Mouse (Mus musculus) heart, postnatal 14 days (tissue): ENCODE measurements at regions not wholly inside any gene's neighbourhood (a gene's known extent, or its start where the extent isn't known, plus 50 kb on each side); places are given as distances from the start of the nearest gene placed in this dataset.
"Not testable (repeated sequence)": the region's sequence is repeated elsewhere in the genome, so short reads cannot be mapped to it uniquely, and the experiment has no call there.

ENCODE experiments used
- DNase-seq, 2 experiments: peaks; one replicate each; pipeline ENCODE4 v3.0.0; 2021 to 2022
- intact Hi-C: fragments of 180-260 bp; cut with DNase I; formaldehyde crosslinking; loops from one replicate; pipeline ENCODE4 v1.15.1; 2025

DNA sequence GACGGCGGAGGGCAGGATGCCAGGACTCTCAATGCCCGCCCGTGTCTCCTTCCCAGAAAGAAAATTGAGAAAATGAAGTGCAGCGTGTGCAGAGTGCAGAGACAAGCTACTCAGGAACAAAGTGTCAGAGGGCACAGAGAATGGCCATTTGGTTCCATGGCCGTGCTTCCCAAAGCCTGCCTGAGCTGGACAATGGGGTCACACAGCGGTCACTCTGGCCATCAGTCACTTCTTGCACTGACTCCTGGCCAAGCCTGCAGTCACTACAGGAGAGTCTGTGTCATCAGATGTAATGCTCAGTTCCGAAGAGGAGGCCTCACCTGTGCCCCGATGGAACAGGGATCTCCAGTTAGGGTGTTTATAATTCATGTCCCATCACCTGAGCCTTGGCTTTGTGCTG, 312.6 kb downstream of the Ajap1 start:
- DNase-seq = no peak
- intact Hi-C loops = loop anchor here (10.0 kb wide), 2 partner anchors 175 to 315 kb away; partner anchors contain the start of gene Ajap1

DNA sequence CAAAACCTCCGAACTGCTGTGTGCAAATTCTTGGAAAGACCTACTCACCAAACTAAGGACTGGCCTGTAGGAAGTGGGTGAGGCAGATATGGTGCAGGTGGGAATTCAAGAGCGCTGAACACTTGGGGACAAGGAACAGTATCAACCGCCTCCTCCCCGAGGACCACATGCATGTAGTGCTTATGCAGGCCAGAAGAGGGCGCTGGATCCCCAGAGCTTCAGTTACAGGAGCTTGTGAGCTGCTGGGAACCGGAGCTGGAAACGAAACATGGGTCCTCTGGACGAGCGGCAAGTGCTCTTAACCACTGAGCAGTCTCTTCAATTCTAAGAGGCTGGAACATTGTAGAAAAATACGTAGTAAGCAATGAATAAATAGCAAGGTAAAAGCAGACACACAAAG, 317.8 kb downstream of the Ajap1 start:
- intact Hi-C loops = no loop called here
- DNase-seq = no peak

DNA sequence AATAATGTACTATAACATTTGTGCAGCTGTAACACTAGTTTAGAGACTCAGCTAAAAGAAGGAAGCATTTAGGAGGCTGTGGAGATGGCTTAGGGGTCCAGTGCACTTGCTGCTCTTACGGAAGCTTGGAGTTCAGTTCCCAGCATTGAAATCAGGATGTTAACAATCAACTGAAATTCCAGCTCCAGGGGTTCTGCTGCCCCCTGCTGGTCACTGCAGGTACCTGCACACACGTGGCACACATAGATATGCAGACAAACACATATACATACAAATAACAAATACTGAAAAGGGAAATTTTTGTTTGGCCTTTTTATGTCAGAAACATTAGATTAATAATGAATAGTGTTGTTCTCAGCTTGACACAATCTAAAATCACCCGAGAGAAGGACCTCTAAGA, 322.5 kb downstream of the Ajap1 start:
- no peak for DNase-seq
- intact Hi-C loops = no loop called here

DNA sequence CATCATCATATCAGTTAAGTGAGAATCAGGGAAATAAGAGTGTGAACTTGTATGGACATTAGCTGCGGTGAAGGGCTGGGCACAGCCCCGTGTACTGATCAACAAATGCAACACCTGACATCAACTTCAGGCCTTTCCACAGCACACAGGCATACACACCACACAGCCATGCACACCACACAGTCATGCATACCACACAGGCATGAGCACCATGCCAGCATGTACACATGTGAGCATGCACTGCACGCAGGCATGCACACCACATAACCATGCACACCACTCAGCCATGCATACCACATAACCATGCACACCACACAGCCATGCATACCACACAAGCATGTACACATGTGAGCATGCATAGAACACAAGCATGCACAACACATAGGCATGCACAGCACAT, 325.0 kb downstream of the Ajap1 start:
- intact Hi-C loops = no loop called here
- DNase-seq = no peak

DNA sequence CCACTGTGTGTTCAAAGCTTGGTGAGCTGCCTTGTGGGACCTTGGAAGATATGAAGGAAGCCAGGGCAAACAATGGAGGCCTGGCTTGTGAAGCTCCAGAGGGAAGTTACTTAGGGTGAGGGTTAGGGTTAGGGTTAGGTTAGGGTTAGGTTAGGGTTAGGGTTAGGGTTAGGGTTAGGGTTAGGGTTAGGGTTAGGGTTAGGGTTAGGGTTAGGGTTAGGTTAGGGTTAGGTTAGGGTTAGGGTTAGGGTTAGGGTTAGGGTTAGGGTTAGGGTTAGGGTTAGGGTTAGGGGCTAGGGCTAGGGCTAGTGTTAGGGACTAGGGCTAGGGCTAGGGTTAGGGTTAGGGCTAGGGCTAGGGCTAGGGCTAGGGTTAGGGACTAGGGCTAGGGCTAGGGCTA, 329.7 kb downstream of the Ajap1 start:
- intact Hi-C loops, DNase-seq: not testable (repeated sequence)

DNA sequence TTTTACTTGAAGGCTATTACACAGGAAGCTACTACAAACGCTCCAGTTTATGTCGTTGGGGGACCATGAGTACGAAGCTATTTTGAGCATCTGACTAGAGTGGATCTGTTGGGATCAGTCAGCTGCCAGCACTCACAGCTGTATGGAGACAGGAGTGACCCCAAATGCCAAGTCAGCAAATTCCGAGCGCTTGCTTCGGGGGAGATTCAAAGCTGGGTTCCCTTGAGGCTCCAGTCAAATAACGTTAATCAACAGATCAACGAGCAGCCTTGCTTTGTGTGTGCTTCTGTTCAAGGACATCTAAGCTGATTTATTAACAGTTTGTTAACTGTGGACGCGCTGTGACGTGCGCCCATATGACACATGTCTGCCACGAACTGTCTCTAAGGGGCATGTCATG, 349.5 kb downstream of the Ajap1 start:
- DNase-seq = no peak
- intact Hi-C loops = no loop called here

DNA sequence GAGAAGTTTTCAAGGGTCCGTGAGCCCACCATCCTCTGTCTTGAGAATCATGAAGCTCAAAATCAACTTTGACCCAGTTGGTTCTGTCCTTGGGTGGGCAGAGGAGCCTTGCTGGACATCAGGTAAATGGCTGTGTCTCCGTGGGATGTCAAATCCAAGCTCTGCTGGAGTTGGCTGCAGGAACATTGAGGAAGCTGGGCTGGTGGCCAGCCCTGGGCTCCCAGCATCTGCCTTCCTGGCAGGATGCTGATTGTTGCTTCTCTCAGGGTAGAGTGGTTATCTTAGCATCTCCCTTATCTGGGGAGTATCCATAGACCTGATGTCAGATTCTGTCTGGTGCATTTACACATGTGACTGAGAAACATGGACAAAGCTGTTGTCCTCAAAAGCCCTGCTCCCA, 353.3 kb downstream of the Ajap1 start:
- no peak for DNase-seq
- intact Hi-C loops = no loop called here

DNA sequence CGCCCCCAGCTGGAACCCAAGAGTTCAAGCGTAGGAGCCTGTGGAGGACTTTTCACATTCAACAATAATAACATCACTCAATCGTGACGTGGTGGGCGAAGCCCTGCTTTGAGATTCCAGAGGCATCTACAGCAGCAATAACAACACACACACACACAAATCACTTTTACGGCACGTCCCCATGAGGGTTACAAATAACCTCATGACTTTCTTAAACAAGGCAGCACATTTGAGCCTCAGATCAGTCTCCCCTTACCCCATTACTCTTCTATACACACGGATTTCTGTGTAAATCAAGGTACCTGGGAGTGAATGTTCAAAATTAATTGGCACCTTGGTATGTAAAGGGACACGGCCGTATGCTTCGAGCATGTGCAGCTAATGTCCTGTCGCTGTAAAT, 354.4 kb downstream of the Ajap1 start:
- intact Hi-C loops = no loop called here
- DNase-seq = no peak

DNA sequence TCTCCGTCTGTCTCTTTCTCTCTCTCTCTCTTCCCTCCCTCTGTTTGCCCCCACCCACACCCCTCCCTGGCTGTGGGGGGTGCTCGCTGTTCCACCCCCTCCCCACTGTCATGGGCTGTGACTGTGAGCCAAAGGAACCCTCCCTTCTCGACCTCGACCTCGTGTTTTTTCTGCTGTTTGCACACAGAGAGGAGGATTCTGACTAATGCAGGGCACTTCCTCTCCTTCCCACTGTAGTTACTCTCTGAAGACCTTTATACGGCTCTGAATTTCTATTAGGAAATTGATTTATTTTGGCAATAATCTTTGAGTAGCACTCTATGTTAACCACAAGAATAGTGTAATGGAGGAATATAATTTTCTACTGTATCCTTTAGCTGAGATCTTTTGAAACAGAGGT, 362.1 kb downstream of the Ajap1 start:
- DNase-seq = no peak
- intact Hi-C loops = no loop called here

DNA sequence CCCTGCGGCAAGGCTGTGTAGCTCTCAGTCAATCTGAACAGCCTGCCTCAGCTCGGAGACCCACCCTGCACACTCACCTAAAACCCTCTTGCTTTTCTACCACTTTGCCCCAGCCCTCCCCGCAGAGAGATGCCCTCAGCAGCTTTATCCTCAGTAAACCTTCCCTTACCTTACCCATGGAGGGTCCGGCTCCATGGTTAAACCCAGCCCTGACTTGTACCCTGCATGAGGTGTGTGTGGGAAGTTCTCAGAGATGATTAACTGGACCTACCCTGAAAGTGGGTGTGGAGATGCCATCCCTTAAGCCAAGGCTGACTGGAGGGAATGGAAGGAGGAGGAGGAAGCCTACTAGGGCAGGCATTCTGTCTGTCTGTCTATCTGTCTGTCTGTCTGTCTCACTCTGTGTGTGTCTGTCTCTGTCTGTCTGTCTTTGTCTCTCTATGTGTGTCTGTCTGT, 362.9 kb downstream of the Ajap1 start:
- DNase-seq = no peak
- intact Hi-C loops = no loop called here

DNA sequence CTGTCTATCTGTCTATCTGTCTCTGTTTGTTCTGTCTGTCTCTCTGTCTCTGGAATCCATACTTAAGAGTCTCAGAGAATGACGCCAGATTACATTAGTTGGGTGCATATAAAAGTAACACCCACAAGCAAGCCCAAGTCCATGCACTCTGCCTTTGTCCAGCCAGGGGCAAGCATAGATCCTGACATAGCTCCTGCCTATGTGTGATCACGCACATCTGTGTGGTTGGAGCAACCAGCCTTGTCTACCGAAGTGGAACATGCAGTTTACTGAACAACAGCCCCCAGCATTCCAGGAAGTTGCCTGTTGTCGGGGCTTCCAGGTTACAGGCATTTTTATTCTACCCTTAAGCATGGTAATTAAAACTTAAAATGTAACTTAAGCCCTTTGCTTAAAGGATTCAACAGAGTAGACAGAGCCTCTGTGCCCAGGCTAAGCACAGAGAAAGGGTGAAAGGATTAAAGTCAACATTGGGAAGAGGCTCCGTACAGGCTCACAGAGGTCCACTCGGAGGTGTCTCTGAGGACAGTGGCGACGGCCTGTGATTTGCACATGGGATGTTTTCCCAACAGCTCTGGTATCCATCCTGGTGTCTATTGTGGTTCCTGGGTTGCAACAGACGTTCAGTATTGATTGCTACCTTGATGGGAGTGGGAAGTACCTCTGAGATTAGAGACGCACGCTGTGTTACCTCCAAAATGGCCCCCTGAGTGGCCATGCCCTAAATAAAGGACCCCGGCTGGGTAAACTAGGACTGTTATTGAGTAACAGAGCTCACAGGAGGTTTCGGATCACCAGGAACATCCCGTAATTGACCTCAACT, 363.6 kb downstream of the Ajap1 start:
- intact Hi-C loops = no loop called here
- DNase-seq = no peak

DNA sequence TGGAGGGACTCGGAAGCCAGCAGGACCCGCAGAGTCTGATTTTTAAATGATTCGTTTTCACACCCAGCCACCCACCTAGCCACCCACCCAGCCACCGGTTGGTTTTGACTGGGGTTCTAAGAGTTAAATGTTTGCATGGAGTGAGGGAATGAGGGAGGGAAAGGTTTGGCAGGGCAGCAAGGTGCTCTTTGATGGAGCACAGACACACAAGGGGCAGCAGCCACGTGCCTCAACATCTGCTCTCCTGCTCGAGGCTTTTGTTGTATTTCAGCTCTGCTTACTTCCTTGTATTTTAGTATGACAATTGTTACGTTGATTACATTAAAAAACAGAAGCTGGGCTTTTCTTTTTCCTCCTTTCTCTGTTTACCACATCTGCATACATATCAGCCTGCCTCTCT, 367.6 kb downstream of the Ajap1 start:
- intact Hi-C loops = no loop called here

DNA sequence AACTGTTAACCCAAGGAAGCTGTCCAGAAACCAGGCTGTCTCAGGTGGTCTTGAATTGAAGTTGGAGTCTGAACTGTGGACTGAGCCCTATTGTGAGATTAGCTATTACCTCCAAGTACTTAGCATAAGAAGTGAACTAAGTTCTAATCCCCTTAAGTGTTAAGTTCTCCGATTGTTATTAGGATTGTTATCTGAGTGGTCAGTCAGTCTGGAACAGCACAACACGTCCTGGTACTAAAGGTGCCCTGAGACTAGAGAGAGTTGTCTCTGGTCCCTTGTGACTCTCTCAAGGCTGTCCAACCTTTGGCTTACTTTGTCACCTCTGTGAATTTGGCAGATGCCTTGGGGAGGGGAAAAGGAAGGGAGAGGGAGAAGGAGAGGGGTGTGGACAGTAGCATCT, 369.0 kb downstream of the Ajap1 start:
- intact Hi-C loops = no loop called here
- DNase-seq = no peak

More for the DNA sequence above, 367.6 kb downstream of the Ajap1 start:
- DNase-seq = no peak

DNA sequence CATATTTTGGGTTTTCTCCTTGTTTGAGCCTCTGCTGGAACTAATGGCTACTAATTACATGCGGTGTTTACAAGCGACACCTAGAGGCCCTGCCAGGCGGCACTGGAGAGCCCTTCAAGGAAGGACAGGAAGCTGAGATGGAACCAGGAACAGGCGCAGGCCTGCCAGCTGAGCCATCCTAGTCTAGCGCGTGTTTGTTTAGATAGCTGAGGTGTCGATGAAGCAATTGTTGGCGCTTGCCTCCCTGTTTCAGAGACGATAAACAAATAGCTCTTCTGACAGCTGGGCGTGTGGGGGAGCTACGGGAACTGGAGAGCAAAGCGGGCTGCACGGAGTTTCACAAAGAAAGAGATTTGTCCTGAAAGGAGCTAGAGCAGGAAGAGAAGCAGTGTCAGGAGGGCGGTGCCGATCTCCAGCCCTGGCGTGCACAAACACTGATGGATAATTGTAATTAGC, 372.3 kb downstream of the Ajap1 start:
- DNase-seq = peak; percentile 6 to 7
- intact Hi-C loops = no loop called here

DNA sequence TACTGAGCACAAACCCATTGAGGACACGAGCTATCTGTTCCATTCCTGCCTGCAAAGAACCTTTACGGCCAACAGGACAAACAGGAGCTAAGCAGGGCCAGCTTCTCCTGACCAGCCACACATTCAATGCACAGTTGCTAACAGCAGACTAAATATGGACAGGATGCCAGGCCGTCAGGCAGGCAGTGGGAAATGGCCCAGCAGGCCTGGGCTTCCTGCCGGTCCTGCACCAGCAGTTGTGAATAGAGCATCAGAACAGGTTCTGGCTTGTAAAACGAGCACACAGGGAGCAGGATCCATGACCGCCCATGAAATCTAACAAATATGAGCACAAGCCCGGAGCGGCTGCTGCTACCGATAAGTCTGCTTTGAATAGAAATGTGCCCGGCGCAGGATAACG, 384.0 kb downstream of the Ajap1 start:
- DNase-seq = no peak
- intact Hi-C loops = no loop called here

DNA sequence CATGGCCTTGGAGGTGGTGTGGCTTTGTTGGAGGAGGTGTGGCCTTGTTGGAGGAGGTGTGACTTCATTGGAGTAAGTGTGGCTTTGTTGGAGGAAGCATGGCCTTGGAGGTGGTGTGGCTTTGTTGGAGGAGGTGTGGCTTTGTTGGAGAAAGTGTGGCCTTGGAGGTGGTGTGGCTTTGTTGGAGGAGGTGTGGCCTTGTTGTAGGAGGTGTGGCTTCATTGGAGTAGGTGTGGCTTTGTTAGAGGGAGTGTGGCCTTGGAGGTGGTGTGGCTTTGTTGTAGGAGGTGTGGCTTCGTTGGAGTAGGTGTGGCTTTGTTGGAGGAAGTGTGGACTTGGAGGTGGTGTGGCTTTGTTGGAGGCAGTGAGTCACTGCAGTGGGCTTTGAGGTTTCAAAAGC, 385.0 kb downstream of the Ajap1 start:
- intact Hi-C loops = no loop called here
- DNase-seq = no peak

DNA sequence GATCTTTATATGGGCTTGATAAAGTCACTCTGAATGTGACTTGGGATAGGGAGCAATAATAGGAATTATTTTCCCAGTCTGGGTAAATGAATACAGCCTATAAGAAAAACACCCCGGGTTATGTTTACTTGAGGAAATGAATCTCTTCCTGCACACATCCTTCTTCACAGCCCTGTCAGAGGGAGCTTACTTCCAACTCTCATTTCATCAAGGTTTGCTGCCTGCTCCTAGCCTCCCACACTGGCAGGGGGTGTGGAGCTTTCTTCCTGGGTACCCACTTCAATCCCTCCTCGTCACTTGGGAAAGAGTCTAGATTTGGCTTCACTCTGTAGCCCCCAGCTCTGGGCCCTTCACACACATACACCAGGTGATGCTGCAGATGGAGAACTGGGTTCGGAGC, 389.5 kb downstream of the Ajap1 start:
- intact Hi-C loops = no loop called here
- DNase-seq = no peak

DNA sequence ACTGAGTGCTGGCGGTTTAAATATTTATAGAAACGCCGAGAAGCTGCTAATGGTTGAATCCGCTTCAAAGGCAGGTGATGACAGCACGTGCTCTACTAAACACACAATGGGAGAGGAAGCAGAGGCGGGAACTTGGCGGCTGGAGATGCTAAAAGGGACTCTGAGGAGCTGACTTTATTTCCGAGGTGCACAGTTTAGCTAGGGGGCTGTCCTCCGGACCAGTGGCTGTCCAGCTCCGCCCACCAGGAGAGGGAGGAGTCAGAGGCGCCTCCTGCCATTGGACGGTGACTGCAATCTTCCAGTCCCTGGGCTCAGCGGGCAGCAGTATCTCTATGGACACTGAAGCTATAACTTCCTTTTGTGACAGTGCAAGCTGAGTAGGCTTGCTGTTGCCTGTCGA, 400.4 kb downstream of the Ajap1 start:
- DNase-seq = no peak
- intact Hi-C loops = no loop called here

DNA sequence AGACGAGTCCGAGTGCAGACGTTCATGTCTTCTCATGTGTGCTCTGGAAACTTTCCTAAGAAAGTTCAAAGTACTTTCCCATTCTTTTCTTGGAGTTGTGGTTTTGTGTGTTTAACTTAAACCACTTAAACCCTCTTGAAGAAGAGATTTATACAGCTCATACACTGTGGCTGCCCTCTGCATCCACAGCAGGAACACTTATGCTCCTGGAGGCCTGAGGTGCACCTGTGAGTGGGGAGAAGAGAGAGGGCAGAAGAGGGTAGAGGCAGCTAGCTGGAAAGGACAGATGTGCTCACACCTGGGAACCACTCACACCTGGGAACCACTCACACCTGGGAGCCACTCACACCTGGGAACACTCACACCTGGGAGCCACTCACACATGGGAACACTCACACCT, 408.0 kb downstream of the Ajap1 start:
- intact Hi-C loops = no loop called here
- DNase-seq = no peak

DNA sequence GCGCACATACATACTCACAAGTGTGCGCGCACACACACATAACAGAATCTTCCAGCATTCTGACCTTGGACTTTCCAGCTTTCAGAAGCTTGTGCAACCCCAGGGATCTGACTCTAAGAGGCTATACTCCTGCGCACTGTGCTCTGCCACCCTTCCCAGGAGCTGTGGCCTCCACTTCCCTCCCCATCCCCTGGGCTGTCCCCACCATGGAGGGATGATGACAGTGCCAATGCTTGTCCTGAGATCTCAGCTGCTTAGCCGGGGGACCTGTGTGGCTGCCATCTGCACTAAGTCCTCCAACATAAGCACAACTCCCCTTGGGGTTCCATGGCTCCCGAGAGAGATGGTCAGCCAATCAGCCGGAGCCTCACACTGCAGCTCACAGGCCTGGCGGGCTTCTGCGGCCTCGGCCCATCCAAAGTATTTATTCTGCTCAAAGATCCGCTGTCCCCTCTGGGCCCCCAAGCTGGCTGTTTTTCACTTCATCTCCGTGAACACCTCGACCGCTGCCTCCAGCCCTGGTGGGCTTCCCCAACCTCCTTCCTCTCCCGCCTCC, 412.3 kb downstream of the Ajap1 start:
- intact Hi-C loops = no loop called here
- DNase-seq = no peak

DNA sequence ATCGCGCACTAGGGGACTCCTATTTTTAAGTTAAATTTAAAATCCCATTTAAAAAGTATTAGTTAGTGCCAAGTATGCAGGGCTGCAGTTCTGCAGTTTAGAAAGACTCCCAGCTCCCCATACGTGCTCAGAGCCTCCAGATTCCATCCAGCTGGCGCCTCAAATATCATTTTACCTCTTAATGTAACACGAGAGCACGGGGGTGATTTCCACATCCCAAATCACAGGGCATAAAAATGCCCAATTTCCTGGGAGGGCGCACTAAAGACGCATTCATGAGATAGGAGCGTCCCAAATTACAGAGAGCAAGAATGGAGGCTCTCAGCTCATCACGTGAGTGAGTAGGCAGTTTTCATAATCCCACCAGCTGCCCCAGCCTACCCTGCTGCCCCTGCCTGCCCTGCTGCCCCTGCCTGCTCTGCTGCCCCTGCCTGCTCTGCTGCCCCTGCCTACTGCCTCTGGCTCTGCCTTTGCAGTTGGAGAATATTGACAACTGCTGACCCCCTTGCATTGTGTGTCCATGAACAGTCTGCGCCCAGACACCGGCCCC, 414.1 kb downstream of the Ajap1 start:
- DNase-seq = no peak
- intact Hi-C loops = no loop called here

DNA sequence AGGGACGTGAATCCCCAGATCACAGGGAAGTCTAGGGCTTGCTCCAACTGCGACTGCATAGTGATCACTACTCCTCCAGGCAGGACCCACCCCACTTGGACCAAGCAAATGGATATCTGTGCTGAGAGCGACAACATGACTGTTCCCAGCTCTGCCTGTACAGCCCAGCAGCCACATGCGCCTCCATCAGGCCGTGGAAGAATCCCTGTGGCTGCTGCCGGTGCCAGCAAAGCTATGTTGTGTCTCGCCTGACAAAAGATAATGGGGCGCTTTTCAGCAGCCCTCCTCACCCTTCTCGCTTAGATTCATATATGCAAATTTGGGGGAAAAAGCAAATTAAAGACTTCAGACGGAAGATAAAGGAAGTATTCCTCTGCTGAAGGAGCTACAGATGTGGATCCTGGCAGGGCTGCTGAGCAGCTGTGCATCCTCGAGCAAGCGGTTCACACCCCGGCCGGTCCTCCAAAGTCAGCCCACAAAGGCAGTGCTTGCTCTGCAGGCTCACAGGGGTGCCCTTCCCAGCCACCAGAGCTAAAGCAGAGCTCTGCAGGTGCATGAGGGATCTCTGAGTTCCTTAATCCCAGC, 418.5 kb downstream of the Ajap1 start:
- intact Hi-C loops = no loop called here
- peak in 1 of 2 experiments; percentile 10 for DNase-seq
